Mouse (Mus musculus): ENCODE data around the gene Tbc1d22a.

Tbc1d22a gene

GRCm38 (mm10) chr15:86496646-86497045 is 282.4 kb downstream of the Tbc1d22a start:
- in situ Hi-C loops (cut with MboI, MseI) = no loop called here

DNA sequence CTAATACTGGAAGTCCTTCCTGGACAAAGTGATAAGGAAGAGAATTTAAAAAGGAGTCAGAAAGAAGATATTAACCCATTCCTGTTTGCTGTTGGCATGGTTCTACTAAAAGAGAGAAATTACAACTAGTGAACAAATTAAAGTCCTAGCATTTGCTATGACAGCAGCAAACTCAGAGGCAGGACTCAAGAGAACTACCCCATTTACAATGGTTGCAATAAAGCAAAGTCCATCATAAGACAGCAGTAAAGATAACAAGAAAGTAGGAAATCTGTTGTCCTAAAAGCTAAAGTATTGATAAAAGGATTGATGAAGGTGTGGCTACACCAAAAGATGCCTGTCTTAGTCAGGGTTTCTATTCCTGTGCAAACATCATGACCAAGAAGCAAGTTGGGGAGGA is 286.3 kb downstream of the Tbc1d22a start:
- in situ Hi-C loops (cut with MboI, MseI) = no loop called here

DNA sequence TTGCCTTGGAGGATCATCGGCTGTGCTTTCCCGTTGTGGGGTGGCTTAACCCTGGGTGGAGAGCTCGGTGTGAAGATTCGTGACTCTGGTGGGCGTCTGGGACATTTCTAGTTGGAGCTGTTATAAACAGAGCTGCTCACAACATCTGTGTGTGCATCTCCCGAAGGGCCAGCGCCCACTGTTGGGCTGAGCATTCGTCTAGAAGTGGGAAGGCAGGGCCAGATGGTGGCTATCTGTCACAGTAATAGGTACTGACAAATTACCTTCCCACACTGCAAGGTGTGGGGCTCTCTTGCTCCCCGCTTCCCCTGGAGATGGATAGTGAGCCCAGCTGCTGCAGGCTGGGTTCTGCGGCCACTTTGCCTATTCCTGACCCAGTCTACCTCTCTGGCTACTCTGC is 289.2 kb downstream of the Tbc1d22a start:
- in situ Hi-C loops (cut with MboI, MseI) = no loop called here

DNA sequence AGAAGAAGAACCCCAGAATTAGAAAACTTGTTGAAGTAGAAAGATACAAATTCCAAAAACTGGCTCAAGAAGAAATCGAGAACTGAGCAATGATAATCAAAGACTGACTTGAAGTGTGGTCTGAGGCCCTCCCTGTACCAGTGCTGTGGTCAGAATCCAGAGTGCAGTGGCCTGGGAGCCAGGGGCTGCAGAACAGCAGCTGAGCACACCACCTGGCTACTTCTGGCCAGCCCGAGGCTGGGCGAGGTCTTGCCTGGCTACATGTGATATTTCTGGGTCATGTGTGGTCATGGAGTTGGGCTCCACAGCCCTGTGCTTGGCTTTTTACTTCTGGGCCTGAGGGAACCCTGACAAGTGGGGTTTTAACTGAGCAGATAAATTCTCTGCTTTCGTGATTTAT is 292.4 kb downstream of the Tbc1d22a start:
- in situ Hi-C loops (cut with MboI, MseI) = no loop called here

DNA sequence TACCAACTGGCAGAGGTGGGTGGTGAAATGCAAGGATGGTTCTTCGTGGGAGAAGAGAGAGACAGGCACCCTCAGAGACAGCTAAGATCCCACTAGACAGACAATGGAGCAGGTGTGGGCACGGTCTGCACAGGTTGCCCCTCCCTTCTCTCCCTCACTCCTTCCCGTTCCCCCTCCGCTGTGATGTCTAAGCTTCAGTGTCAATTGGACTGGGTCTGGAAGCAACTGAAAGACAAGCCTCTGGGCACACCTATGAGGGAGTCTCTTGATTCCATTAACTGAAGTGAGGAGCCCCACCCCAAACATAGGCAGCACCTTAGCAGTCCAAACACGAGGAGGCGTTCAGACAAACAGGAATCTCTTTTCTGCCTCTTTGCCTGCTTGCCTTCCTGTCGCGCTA is 293.3 kb downstream of the Tbc1d22a start:
- in situ Hi-C loops (cut with MboI, MseI) = no loop called here

DNA sequence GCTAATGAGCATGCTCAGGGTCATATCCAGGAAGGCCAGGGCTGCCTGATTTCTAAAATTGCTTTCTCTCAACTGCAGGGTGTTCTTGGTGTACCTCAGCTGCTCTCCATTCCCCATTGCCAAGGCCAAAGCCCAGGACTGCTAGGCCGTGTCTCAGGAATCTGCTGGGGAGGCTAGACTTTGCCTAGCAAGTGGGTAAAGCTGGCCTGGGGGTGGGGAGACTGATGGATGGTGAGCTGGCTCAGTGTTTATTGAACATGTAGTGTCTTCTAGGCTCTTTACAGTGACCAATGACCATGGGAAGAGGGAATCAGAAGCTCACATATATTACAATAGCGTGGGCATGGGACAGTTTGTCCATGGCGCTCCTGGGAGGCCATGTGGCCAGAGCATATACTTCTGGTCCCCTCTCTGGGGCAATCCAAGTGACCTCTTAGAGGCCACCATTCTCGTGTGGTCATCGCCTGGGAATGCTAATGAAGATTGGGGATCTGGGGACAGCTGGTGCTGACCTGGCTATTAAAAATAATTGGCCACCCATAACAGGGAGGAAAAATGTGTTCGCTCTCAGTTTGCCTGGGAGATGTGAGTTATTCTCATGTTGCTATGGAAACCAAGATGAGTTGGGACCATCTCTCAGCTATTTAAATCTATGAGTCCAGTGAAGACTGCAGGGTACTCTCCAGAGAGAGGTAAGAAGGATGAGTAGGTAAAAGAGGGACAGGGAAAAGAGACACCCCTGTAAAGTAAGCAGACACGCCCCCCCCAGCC is 294.3 kb downstream of the Tbc1d22a start:
- in situ Hi-C loops (cut with MboI, MseI) = no loop called here

DNA sequence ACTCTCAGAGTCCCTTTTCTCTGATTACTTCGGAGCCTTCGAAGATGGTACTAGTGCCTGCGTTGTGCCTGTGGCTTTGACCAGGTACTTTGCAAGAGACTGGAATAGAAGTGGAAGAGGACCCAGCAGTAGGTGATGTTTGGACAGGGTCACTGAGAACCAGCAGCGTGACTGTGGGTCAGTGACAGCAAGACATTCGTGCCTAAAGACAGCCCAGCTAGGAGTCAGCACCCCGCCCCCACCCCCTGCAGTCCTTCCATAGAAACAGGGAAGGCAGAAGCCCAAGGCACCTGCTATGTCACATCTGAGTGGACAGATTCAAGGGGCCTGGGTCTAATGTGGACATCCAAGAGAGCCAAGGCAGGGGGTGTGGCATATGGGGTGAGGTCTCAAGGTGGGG is 295.3 kb downstream of the Tbc1d22a start:
- in situ Hi-C loops (cut with MboI, MseI) = no loop called here

GRCm38 (mm10) chr15:86511181-86511580 is 296.9 kb downstream of the Tbc1d22a start:
- in situ Hi-C loops (cut with MboI, MseI) = no loop called here

GRCm38 (mm10) chr15:86513336-86513735 is 299.1 kb downstream of the Tbc1d22a start:
- in situ Hi-C loops (cut with MboI, MseI) = no loop called here

DNA sequence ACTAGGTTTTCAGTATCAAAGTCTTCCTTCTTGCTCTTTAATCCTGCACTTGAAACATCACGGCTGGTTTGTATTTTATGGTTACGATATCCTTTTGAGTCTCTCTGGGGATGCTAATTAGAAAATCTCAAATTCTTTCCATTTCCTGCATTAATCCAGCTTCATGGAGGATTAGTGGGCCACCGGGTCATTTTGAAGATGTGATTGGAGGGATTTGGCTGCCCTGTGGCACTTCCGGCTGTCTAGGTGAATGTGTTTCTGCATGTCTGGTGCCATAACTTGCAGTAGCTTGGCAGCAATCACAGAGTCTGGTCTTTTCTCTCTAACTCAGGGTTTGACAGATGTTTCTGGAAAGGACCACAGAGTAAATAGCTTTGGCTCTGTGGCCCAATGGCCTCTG is 305.9 kb downstream of the Tbc1d22a start:
- in situ Hi-C loops (cut with MboI, MseI) = no loop called here

GRCm38 (mm10) chr15:86535356-86535755 is 321.1 kb downstream of the Tbc1d22a start:
- in situ Hi-C loops (cut with MboI, MseI) = no loop called here

- in situ Hi-C loops (cut with MboI, MseI) = no loop called here
Observed at GRCm38 (mm10) chr15:86542371-86542770, 328.1 kb downstream of the Tbc1d22a start.

DNA sequence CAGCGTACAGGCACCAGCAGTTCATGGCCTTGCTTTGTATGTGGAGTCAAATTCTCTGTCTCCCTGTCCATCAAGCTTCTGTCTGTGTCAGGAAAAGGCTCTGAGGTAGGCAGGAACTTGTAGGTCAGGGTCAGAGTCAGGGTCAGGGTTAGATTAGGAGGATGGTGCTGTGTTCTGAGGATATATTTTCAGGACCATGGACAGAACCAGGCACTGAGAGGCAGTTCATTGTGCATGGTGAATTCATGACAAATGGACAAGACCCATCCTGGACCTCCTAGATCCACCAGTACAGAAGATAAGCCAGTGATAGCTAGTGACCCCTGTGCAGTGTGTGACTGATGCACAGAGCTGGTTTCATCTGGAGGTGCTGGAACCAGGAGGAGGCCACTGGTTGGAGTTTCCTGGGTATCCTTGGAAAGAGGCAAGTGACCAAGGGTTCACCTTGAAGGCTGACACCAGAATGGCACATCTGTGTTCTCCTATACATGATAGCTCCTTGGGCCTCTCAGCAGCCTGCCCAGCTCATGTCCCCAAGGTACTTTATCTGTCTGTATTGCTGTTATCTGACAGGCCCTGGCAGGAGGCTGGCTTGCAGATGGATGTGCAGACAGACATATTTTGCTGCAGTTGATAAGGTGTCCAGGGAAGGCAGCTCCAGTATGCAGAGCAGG is 330.0 kb downstream of the Tbc1d22a start:
- in situ Hi-C loops (cut with MboI, MseI) = no loop called here

Data from regulatory T cell (primary cell).